ENCODE assay signal across 18 mouse cellular contexts in the genomic region with DNA sequence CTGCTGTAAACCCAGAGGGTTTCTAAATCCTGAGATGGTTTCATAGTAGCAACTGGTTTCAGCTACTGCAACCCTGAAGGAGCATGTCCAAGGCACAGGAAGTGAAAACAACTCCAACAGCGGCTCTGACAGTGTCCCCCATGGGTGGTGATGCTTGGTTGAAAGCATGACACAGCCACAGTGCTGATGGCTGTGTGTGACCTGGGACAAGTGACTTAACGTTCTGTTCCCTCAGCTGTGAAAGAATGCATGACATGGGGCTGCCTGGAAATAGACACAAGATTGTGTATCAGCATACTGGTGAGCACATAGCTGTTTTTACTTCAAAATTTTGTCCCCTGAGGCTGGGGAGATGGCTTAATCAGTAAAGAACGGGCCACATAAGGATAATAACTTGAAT. TPM values are rescaled to one million over a fixed set of nuclear protein-coding genes. Genes with fewer than 3 reads are reported as not detected.
DNase-seq lines count a peak whose midpoint lies in the region; ATAC-seq lines count a peak whose summit lies in the region.
"Had no signal": no experiment of that assay in that cellular context is flagged by ENCODE, and none has a peak within 500 bp of the region (broad histone marks: within the 10 kb centered on the region; RNA-seq: fewer than 3 reads in every experiment).

No protein-coding gene starts in this region.

- DNase-seq in gastrocnemius, postnatal 25 days, result peak; percentile 34
- DNase-seq in gastrocnemius, postnatal 36 days, result no peak
- peak; percentile 25 for DNase-seq in heart, adult 8-10 months (ENCODE audit: low spot score)
- DNase-seq in heart, postnatal 36 days, result no peak
- DNase-seq in spleen, postnatal 4 days (ENCODE audit: low spot score in 2 of 2), result no peak
- DNase-seq in cerebellum, adult 11 months, result no peak
- DNase-seq: adrenal gland, adult 2 months; adrenal gland, postnatal 25 days; cerebellum, adult 8-10 months; cerebellum, postnatal 14 days; heart, postnatal 14 days; kidney, adult 8-10 months had no signal

- ATAC-seq in granulocyte monocyte progenitor cell, adult 5-6 weeks (replicated peaks; ENCODE audit: poor library complexity, severe bottlenecking), result peak; percentile 36
- ATAC-seq: forebrain, embryonic 15.5 days; hindbrain, embryonic 16.5 days; inflammation-experienced regulatory T-cells, adult 6 months; intestine, postnatal 0 days had no signal

- intact Hi-C loops in gastrocnemius, postnatal 36 days (cut with DNase I), result no loop called here
- intact Hi-C loops in heart, postnatal 36 days (cut with DNase I), result no loop called here

RNA-seq across cellular contexts. Expression of a gene that starts 13.3 kb away (rescaled TPM):
- total RNA-seq in gastrocnemius, postnatal 25 days (2021), result 10 to 100 TPM; 17.9 to 22.3 TPM
- 10 to 100 TPM; 16.0 to 19.3 TPM for total RNA-seq in gastrocnemius, postnatal 36 days (2021)
- total RNA-seq in heart, adult 8-10 months (2022), result 10 to 100 TPM; 46.6 to 68.1 (median 52.7) TPM
- 10 to 100 TPM; 48.8 to 54.6 TPM for total RNA-seq in heart, postnatal 36 days (2021)
- total RNA-seq in granulocyte monocyte progenitor cell, adult 5-6 weeks (2014; fragmentation: Nextera tagmentation), result 27.2 and 31.8 TPM in 2 replicates
- total RNA-seq in granulocyte monocyte progenitor cell, adult 5-6 weeks (2017), result 79.5 and 89.3 TPM in 2 replicates

RNA-seq across cellular contexts. Expression of a gene that starts 46.6 kb away (rescaled TPM):
- 10 to 100 TPM in 1 of 2 experiments, 1 to 10 TPM in 1; 6.8 to 16.6 TPM for total RNA-seq in gastrocnemius, postnatal 25 days (2021)
- 10 to 100 TPM; 10.7 to 26.5 TPM for total RNA-seq in gastrocnemius, postnatal 36 days (2021)
- 100 to 1,000 TPM; 259 to 343 (median 275) TPM for total RNA-seq in heart, adult 8-10 months (2022)
- 100 to 1,000 TPM; 257 to 310 TPM for total RNA-seq in heart, postnatal 36 days (2021)
- total RNA-seq in granulocyte monocyte progenitor cell, adult 5-6 weeks (2014; fragmentation: Nextera tagmentation), result 13.1 and 14.5 TPM in 2 replicates
- total RNA-seq in granulocyte monocyte progenitor cell, adult 5-6 weeks (2017), result 8.1 and 12.2 TPM in 2 replicates

RNA-seq across cellular contexts. Expression of a gene that starts 51.5 kb away (rescaled TPM):
- not detected for total RNA-seq in gastrocnemius, postnatal 25 days (2021)
- total RNA-seq in gastrocnemius, postnatal 36 days (2021), result not detected
- not detected for total RNA-seq in heart, adult 8-10 months (2022)
- total RNA-seq in heart, postnatal 36 days (2021), result not detected
- 336 and 375 TPM in 2 replicates for total RNA-seq in granulocyte monocyte progenitor cell, adult 5-6 weeks (2014; fragmentation: Nextera tagmentation)
- 403 and 441 TPM in 2 replicates for total RNA-seq in granulocyte monocyte progenitor cell, adult 5-6 weeks (2017)
- total RNA-seq: adrenal gland, adult 2 months; adrenal gland, postnatal 25 days; ES-E14; heart, postnatal 14 days had no signal

Comparison
In these comparisons a context has a peak if more than half of its experiments do, and no peak if none do; other contexts are left out.
1. DNase-seq: peak in gastrocnemius, postnatal 25 days (single experiment) and heart, adult 8-10 months (single experiment); none in gastrocnemius, postnatal 36 days (0 of 2), heart, postnatal 36 days (0 of 2), spleen, postnatal 4 days (0 of 2) and cerebellum, adult 11 months (single experiment).
2. RNA of a gene that starts 46.6 kb away (total RNA-seq): 257 to 310 TPM in heart, postnatal 36 days and 259 to 343 TPM in heart, adult 8-10 months; 10.7 to 26.5 TPM in gastrocnemius, postnatal 36 days, 6.8 to 16.6 TPM in gastrocnemius, postnatal 25 days and 8.1 to 14.5 TPM in granulocyte monocyte progenitor cell, adult 5-6 weeks; every median in the first group is over 4 times any median in the second.
3. RNA of a gene that starts 51.5 kb away (total RNA-seq): 336 to 441 TPM in granulocyte monocyte progenitor cell, adult 5-6 weeks; not detected in heart, postnatal 36 days, not detected in gastrocnemius, postnatal 25 days, not detected in heart, adult 8-10 months and not detected in gastrocnemius, postnatal 36 days; every median in the first group is over 100 times any median in the second.